Mouse (Mus musculus) CH12.LX (cell line): ENCODE measurements around the gene Diaph2. TPM values are rescaled to one million over a fixed set of nuclear protein-coding genes. Genes with fewer than 3 reads are reported as not detected.

ENCODE experiments used
- DNase-seq: peaks from one replicate; pipeline ENCODE4 v3.0.0-alpha.2; 2013; ENCODE audit errors: extremely low read depth
- H3K27ac ChIP-seq: 2 replicates; pipeline ENCODE4 v1.5.1; 2012; ENCODE audit warnings: low read depth, mild to moderate bottlenecking, control low read depth, moderate library complexity; ENCODE audit not compliant: insufficient read depth
- H3K27me3 ChIP-seq: replicated peaks from 2 replicates; pipeline ENCODE3; 2012; ENCODE audit warnings: inconsistent platforms
- H3K36me3 ChIP-seq, 2 experiments: replicated peaks in 1 of 2; 2 replicates each; pipeline versions ENCODE3 to v1.6.1; 2012; ENCODE audit warnings: inconsistent platforms in 1 of 2, low read length in 1 of 2, mild to moderate bottlenecking in 1 of 2, mixed read lengths in 1 of 2, moderate library complexity in 1 of 2; ENCODE audit not compliant: control insufficient read depth in 1 of 2, insufficient read depth in 1 of 2
- H3K4me1 ChIP-seq, 2 experiments: 2 replicates each; pipeline ENCODE4 v1.6.1; 2012; ENCODE audit warnings: inconsistent platforms in 1 of 2, moderate library complexity in 1 of 2; ENCODE audit not compliant: insufficient read depth in 2 of 2, control insufficient read depth in 1 of 2
- H3K4me2 ChIP-seq: 2 replicates; pipeline ENCODE4 v1.6.1; 2012; ENCODE audit warnings: low read depth, mild to moderate bottlenecking, control low read depth; ENCODE audit not compliant: poor library complexity, insufficient read depth, severe bottlenecking
- H3K4me3 ChIP-seq, 3 experiments: fragments of 150-350 bp in 1 of 3; sonication (generic) in 1 of 3; replicated peaks in 1 of 3; 2 replicates each; pipeline versions ENCODE3 to v1.5.1; 2011 to 2012; ENCODE audit warnings: low read depth in 2 of 3, low read length in 2 of 3, mild to moderate bottlenecking in 2 of 3, moderate library complexity in 2 of 3, control low read depth in 1 of 3, improper control_type of control experiment in 1 of 3, inconsistent platforms in 1 of 3, mixed read lengths in 1 of 3; ENCODE audit not compliant: poor library complexity in 1 of 3
- H3K79me2 ChIP-seq: replicated peaks from 2 replicates; pipeline ENCODE4 v1.6.1; 2012; ENCODE audit warnings: mild to moderate bottlenecking, moderate library complexity; ENCODE audit not compliant: control insufficient read depth, poor library complexity, insufficient read depth, severe bottlenecking; ENCODE audit errors: extremely low read depth
- H3K9ac ChIP-seq: 2 replicates; pipeline ENCODE4 v1.6.1; 2012; ENCODE audit warnings: low read depth, mild to moderate bottlenecking, control low read depth, moderate library complexity; ENCODE audit not compliant: insufficient read depth
- H3K9me3 ChIP-seq: replicated peaks from 2 replicates; pipeline ENCODE3; 2012; ENCODE audit warnings: low read length, inconsistent platforms, mixed read lengths
- BHLHE40 ChIP-seq: IDR thresholded peaks from 2 replicates; pipeline ENCODE4 v1.6.1; 2011; ENCODE audit warnings: mild to moderate bottlenecking, low read depth, low read length, improper control_type of control experiment
- CHD1 ChIP-seq: IDR thresholded peaks from 2 replicates; pipeline ENCODE4 v1.6.1; 2012; ENCODE audit warnings: low read depth, low read length, improper control_type of control experiment, inconsistent platforms
- CHD2 ChIP-seq: IDR thresholded peaks from 2 replicates; pipeline ENCODE4 v1.6.1; 2011; ENCODE audit warnings: low read length, improper control_type of control experiment
- E2F4 ChIP-seq: IDR thresholded peaks from 2 replicates; pipeline ENCODE4 v1.6.1; 2011; ENCODE audit warnings: low read depth, low read length, improper control_type of control experiment; ENCODE audit not compliant: insufficient replicate concordance
- ELF1 ChIP-seq: IDR thresholded peaks from 2 replicates; pipeline ENCODE4 v1.6.1; 2014; ENCODE audit warnings: low read depth, mild to moderate bottlenecking, inconsistent platforms, low read length, improper control_type of control experiment
- HCFC1 ChIP-seq: IDR thresholded peaks from 2 replicates; pipeline ENCODE4 v1.6.1; 2012; ENCODE audit warnings: low read depth, mild to moderate bottlenecking, inconsistent platforms, low read length, improper control_type of control experiment
- IRF4 ChIP-seq: IDR thresholded peaks from 2 replicates; pipeline ENCODE4 v1.6.1; 2014; ENCODE audit warnings: low read depth, mild to moderate bottlenecking, inconsistent platforms, low read length, improper control_type of control experiment
- KAT2A ChIP-seq: IDR thresholded peaks from 2 replicates; pipeline ENCODE4 v1.6.1; 2012; ENCODE audit warnings: low read length, improper control_type of control experiment, inconsistent platforms; ENCODE audit not compliant: insufficient replicate concordance
- MAFK ChIP-seq: IDR thresholded peaks from 2 replicates; pipeline ENCODE4 v1.6.1; 2011; ENCODE audit warnings: low read length, improper control_type of control experiment; ENCODE audit not compliant: insufficient replicate concordance
- MEF2A ChIP-seq: IDR thresholded peaks from 2 replicates; pipeline ENCODE4 v1.6.1; 2014; ENCODE audit warnings: low read depth, mild to moderate bottlenecking, inconsistent platforms, low read length, improper control_type of control experiment, borderline replicate concordance
- MYC ChIP-seq: IDR thresholded peaks from 2 replicates; pipeline ENCODE4 v1.6.1; 2011; ENCODE audit warnings: low read depth, mild to moderate bottlenecking, improper control_type of control experiment, low read length
- NELFE ChIP-seq: IDR thresholded peaks from 2 replicates; pipeline ENCODE4 v1.6.1; 2011; ENCODE audit warnings: low read depth, low read length, improper control_type of control experiment
- NRF1 ChIP-seq: IDR thresholded peaks from 2 replicates; pipeline ENCODE4 v1.6.1; 2014; ENCODE audit warnings: low read depth, mild to moderate bottlenecking, inconsistent platforms, low read length, improper control_type of control experiment, moderate library complexity
- PAX5 ChIP-seq: IDR thresholded peaks from 2 replicates; pipeline ENCODE4 v1.6.1; 2012; ENCODE audit warnings: low read length, inconsistent platforms, mixed read lengths
- RAD21 ChIP-seq: IDR thresholded peaks from 2 replicates; pipeline ENCODE4 v1.6.1; 2011; ENCODE audit warnings: low read depth, mild to moderate bottlenecking, low read length, improper control_type of control experiment, moderate library complexity
- RCOR1 ChIP-seq: conservative IDR thresholded peaks from 2 replicates; pipeline ENCODE4 v1.6.1; 2012; ENCODE audit warnings: low read depth, mild to moderate bottlenecking, inconsistent platforms, low read length, improper control_type of control experiment
- SIN3A ChIP-seq: IDR thresholded peaks from 2 replicates; pipeline ENCODE4 v1.6.1; 2012; ENCODE audit warnings: low read length, improper control_type of control experiment, inconsistent platforms
- SMC3 ChIP-seq: IDR thresholded peaks from 2 replicates; pipeline ENCODE4 v1.6.1; 2011; ENCODE audit warnings: low read depth, low read length, improper control_type of control experiment
- TBP ChIP-seq: conservative IDR thresholded peaks from 2 replicates; pipeline ENCODE4 v1.6.1; 2011; ENCODE audit warnings: low read depth, low read length, improper control_type of control experiment
- USF1 ChIP-seq: IDR thresholded peaks from 2 replicates; pipeline ENCODE4 v1.6.1; 2014; ENCODE audit warnings: low read depth, mild to moderate bottlenecking, inconsistent platforms, low read length, improper control_type of control experiment
- USF2 ChIP-seq: conservative IDR thresholded peaks from 2 replicates; pipeline ENCODE4 v1.6.1; 2011; ENCODE audit warnings: low read depth, low read length, improper control_type of control experiment
- ZKSCAN1 ChIP-seq: IDR thresholded peaks from 2 replicates; pipeline ENCODE4 v1.6.1; 2012; ENCODE audit warnings: low read depth, inconsistent platforms, low read length, improper control_type of control experiment, borderline replicate concordance
- ZNF384 ChIP-seq: IDR thresholded peaks from 2 replicates; pipeline ENCODE4 v1.6.1; 2012; ENCODE audit warnings: low read depth, low read length, improper control_type of control experiment, inconsistent platforms
- dilution Hi-C: fragments of 300-500 bp; cut with MboI; formaldehyde crosslinking; loops from 2 replicates; pipeline ENCODE4 v1.14.3; 2020; ENCODE audit warnings: low sequenced_read_pairs; ENCODE audit not compliant: extremely low pct_unique_long_range_greater_than_20kb, extremely low pct_ligation_motif_present
- in situ Hi-C: fragments of 300-500 bp; cut with MboI; formaldehyde crosslinking; loops from 3 replicates; pipeline ENCODE4 v1.14.3; 2019; ENCODE audit warnings: low sequenced_read_pairs, low pct_ligation_motif_present, low pct_unique_long_range_greater_than_20kb, mixed read lengths
- polyA plus RNA-seq: library from polyadenylated mRNA; unstranded; fragments of >175 nt; gene quantifications from 2 replicates; pipeline ENCODE4 v1.2.1, GENCODE M21; 2012; ENCODE audit warnings: low read depth; ENCODE audit not compliant: insufficient read length
- total RNA-seq, 2 experiments: library from RNA; depleted of rRNA; stranded (reverse); fragments of 300-350 nt in 1 of 2; fragments of >200 nt in 1 of 2; gene quantifications; 2 replicates each; pipeline ENCODE4 v1.2.3; 2012 to 2014

Diaph2 gene
- total and polyA plus RNA-seq, 3 experiments: not detected

DNA sequence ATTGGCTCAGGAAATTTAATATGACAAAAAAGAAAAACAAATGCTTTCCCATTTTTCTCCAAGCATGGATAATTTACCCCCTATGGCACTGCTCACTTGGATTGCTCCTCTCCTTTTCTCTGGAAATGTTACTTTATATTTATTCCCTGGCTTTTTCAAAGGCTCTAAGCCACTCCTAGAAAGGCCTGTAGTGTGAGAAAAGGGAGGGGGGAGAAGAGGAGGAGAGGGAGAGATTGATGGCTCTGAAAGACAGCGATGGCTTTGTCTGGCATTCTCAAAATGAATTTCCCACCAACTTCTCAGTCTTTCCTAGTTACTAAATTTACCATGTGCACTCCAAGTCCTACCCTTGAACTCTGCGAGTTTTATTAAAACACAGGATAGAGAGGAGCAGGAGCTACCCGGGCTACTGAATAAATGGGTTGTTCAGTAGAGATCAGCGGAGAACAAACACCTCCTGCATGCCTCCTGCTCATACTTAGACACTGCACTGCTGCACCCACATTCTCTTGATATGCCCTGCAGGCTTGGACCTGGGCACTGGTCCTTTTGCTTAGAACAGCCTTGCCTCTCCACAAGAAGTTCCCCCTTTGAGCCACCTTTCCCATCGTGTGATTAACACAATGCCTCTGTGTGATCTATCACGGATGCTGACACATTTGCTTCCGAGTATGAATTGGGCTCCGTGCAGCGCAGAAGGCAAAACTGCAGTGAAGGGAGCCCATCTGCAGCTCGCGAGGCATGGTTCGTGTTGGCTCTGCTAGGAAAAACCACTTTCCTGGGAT is 753.3 kb downstream of the Diaph2 start:
- DNase-seq: no peak
- Histone ChIP-seq H3K27ac (no peak overlapping the region), H3K4me2 (no peak overlapping the region), H3K27me3 (no peaks in the 10 kb centered on the region), H3K9ac (no peak overlapping the region), H3K4me1 (no peaks in the 10 kb centered on the region), H3K9me3 (peaks cover 4% of the 10 kb centered on the region), H3K4me3 (no peak overlapping the region), H3K79me2 (no peaks in the 10 kb centered on the region)
- in situ Hi-C loops: no loop called here
- dilution Hi-C loops: no loop called here
- TF ChIP-seq PAX5 (no peak), MYC (no peak), MAFK (no peak), IRF4 (no peak), E2F4 (no peak), CHD2 (no peak)
- TF ChIP-seq, all 38 proteins: peak for 0
- no peaks in the 10 kb centered on the region for H3K36me3 ChIP-seq

- no peak for DNase-seq
- H3K27ac ChIP-seq: no peak overlapping the region
- TF ChIP-seq CHD2 (no peak), NRF1 (no peak), ZNF384 (no peak), NELFE (no peak), MYC (no peak), ELF1 (no peak), RAD21 (no peak), CHD1 (no peak)
- in situ Hi-C loops: no loop called here
- no peaks in the 10 kb centered on the region for H3K4me1 ChIP-seq
- dilution Hi-C loops: no loop called here
- H3K4me2 ChIP-seq: no peak overlapping the region
- no peak overlapping the region for H3K4me3 ChIP-seq
- no peaks in the 10 kb centered on the region for H3K27me3 ChIP-seq
- no peaks in the 10 kb centered on the region for H3K36me3 ChIP-seq
- H3K79me2 ChIP-seq: no peaks in the 10 kb centered on the region
- peaks cover 4% of the 10 kb centered on the region for H3K9me3 ChIP-seq
- no peak overlapping the region for H3K9ac ChIP-seq
These were observed 753.9 kb downstream of the Diaph2 start for GRCm38 (mm10) chrX:130503465-130503860.

DNA sequence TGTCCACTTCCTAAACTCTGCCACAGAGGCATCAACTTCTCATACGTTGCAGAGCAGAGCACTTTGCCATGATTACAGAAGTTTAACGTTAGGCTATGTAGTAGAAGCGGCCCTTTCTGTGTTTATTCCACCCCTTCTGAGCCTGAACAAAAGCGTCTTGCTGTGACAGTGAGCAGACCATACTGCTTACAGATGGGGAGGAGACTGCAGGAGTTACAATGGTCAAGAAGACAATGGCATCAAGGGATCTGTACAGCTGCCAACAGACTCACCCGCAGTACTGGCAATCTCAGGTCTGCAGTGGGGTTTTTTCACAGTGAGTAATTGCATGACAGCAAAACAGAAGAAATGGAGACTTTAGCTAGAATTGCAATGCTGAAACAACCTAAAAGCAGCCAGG is 756.1 kb downstream of the Diaph2 start:
- no peak for DNase-seq
- H3K9ac ChIP-seq: no peak overlapping the region
- H3K27me3 ChIP-seq: no peaks in the 10 kb centered on the region
- no peak overlapping the region for H3K4me2 ChIP-seq
- in situ Hi-C loops (no loop called here), dilution Hi-C loops (no loop called here)
- H3K4me1 ChIP-seq: no peaks in the 10 kb centered on the region
- no peaks in the 10 kb centered on the region for H3K36me3 ChIP-seq
- H3K4me3 ChIP-seq: no peak overlapping the region
- H3K79me2 ChIP-seq: no peaks in the 10 kb centered on the region
- no peak overlapping the region for H3K27ac ChIP-seq
- TF ChIP-seq SMC3 (no peak), MAFK (no peak), ELF1 (no peak), ZNF384 (no peak), MEF2A (no peak), MYC (no peak), E2F4 (no peak), ZKSCAN1 (no peak), USF2 (no peak), USF1 (no peak), KAT2A (no peak), SIN3A (no peak), BHLHE40 (no peak), HCFC1 (no peak), RCOR1 (no peak), TBP (no peak), CHD1 (no peak), PAX5 (no peak)
- H3K9me3 ChIP-seq: peaks cover 4% of the 10 kb centered on the region
